Mouse (Mus musculus): ENCODE results near the gene Gm49361. TPM values are rescaled to one million over a fixed set of nuclear protein-coding genes. Genes with fewer than 3 reads are reported as not detected.

Gene Gm49361
- total RNA-seq (2014; rRNA removed) (not detected in 2 replicates), polyA plus RNA-seq (2012; rRNA removed) (0.07 TPM in 1 of 2 replicates, not detected in the other)

GRCm38 (mm10) chr14:57746001-57746771, at the start of gene Gm49361:
Gene Gm49361 (minus strand): TSS chr14:57746103.
- Histone ChIP-seq H3K4me3 (ENCODE audit: insufficient read depth, low read depth, low read length) (peak within 1 kb of the TSS; percentile 93), H3K27ac (replicated peaks; ENCODE audit: insufficient read depth, low read depth, low read length) (peak within 1 kb of the TSS; percentile 96), H3K4me1 (ENCODE audit: control insufficient read depth, insufficient read depth, low read length) (peaks cover 7% of the 10 kb centered on the region), H3K36me3 (ENCODE audit: control insufficient read depth, insufficient read depth, low read length) (no peaks in the 10 kb centered on the region), H3K9ac (ENCODE audit: low read depth, low read length) (peak within 1 kb of the TSS; percentile 100), H3K79me2 (ENCODE audit: control insufficient read depth, insufficient read depth, low read length) (peaks cover 31% of the 10 kb centered on the region), H3K27me3 (ENCODE audit: control insufficient read depth, insufficient read depth, low read length) (no peaks in the 10 kb centered on the region)
- TF ChIP-seq POLR2A (IDR thresholded peaks at IDR 0.05; ENCODE audit: extremely low read depth, insufficient read depth, low read length), result peak; percentile 46; the same call in 1 of the 2 replicates
- no peak for TF ChIP-seq CTCF (IDR thresholded peaks at IDR 0.05; ENCODE audit: low read depth, low read length)
- under 1% methylated on average over 65 of the region's 68 CpGs for WGBS
- DNase-seq (ENCODE audit: extremely low read depth, low read depth, low spot score), result peak; percentile 68

GRCm38 (mm10) chr14:57791171-57791570, 45.3 kb upstream of the Gm49361 start:
- Histone ChIP-seq H3K4me3 (ENCODE audit: insufficient read depth, low read depth, low read length) (no peak overlapping the region), H3K9ac (ENCODE audit: low read depth, low read length) (no peak overlapping the region), H3K27me3 (ENCODE audit: control insufficient read depth, insufficient read depth, low read length) (no peaks in the 10 kb centered on the region), H3K27ac (replicated peaks; ENCODE audit: insufficient read depth, low read depth, low read length) (no peak overlapping the region), H3K4me1 (ENCODE audit: control insufficient read depth, insufficient read depth, low read length) (no peaks in the 10 kb centered on the region), H3K79me2 (ENCODE audit: control insufficient read depth, insufficient read depth, low read length) (no peaks in the 10 kb centered on the region), H3K36me3 (ENCODE audit: control insufficient read depth, insufficient read depth, low read length) (no peaks in the 10 kb centered on the region)
- 76% methylated on average over 4 of the region's 4 CpGs for WGBS
- no peak for DNase-seq (ENCODE audit: extremely low read depth, low read depth, low spot score)
- no peak for TF ChIP-seq POLR2A (IDR thresholded peaks at IDR 0.05; ENCODE audit: extremely low read depth, insufficient read depth, low read length)
- no peak for TF ChIP-seq CTCF (IDR thresholded peaks at IDR 0.05; ENCODE audit: low read depth, low read length)

- no peaks in the 10 kb centered on the region for H3K27me3 ChIP-seq (ENCODE audit: control insufficient read depth, insufficient read depth, low read length)
- 92% methylated on average over 9 of the region's 9 CpGs for WGBS
- H3K36me3 ChIP-seq (ENCODE audit: control insufficient read depth, insufficient read depth, low read length), result no peaks in the 10 kb centered on the region
Observed at GRCm38 (mm10) chr14:57789759-57790158, 43.9 kb upstream of the Gm49361 start.

DNA sequence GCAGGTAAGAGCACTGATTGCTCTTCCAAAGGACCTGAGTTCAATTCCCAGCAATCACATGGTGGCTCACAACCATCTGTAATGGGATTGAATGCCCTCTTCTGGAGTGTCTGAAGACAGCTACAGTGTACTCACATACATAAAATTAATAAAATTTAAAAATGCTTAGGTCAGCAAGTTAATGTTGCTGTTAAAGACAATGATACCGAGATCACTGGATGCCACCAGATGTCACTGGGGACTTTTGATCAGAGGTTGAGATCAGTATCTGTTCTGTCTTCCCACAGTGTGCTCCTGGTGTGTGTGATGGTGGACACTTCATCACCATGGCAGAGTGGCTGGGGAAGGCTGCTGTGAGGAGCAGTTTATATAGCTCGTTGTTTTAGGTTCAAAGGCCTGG, 43.4 kb upstream of the Gm49361 start:
- Histone ChIP-seq H3K79me2 (ENCODE audit: control insufficient read depth, insufficient read depth, low read length) (no peaks in the 10 kb centered on the region), H3K4me3 (ENCODE audit: insufficient read depth, low read depth, low read length) (no peak overlapping the region), H3K36me3 (ENCODE audit: control insufficient read depth, insufficient read depth, low read length) (no peaks in the 10 kb centered on the region), H3K9ac (ENCODE audit: low read depth, low read length) (no peak overlapping the region), H3K27me3 (ENCODE audit: control insufficient read depth, insufficient read depth, low read length) (no peaks in the 10 kb centered on the region), H3K4me1 (ENCODE audit: control insufficient read depth, insufficient read depth, low read length) (no peaks in the 10 kb centered on the region), H3K27ac (replicated peaks; ENCODE audit: insufficient read depth, low read depth, low read length) (no peak overlapping the region)
- 76% methylated on average over 2 of the region's 2 CpGs for WGBS
- DNase-seq (ENCODE audit: extremely low read depth, low read depth, low spot score), result no peak
- TF ChIP-seq CTCF (IDR thresholded peaks at IDR 0.05; ENCODE audit: low read depth, low read length) (no peak), POLR2A (IDR thresholded peaks at IDR 0.05; ENCODE audit: extremely low read depth, insufficient read depth, low read length) (no peak)

More at GRCm38 (mm10) chr14:57789759-57790158, 43.9 kb upstream of the Gm49361 start:
- no peaks in the 10 kb centered on the region for H3K79me2 ChIP-seq (ENCODE audit: control insufficient read depth, insufficient read depth, low read length)
- no peaks in the 10 kb centered on the region for H3K4me1 ChIP-seq (ENCODE audit: control insufficient read depth, insufficient read depth, low read length)
- no peak overlapping the region for H3K9ac ChIP-seq (ENCODE audit: low read depth, low read length)
- H3K4me3 ChIP-seq (ENCODE audit: insufficient read depth, low read depth, low read length), result no peak overlapping the region
- TF ChIP-seq CTCF (IDR thresholded peaks at IDR 0.05; ENCODE audit: low read depth, low read length), result no peak
- TF ChIP-seq POLR2A (IDR thresholded peaks at IDR 0.05; ENCODE audit: extremely low read depth, insufficient read depth, low read length), result no peak
- no peak overlapping the region for H3K27ac ChIP-seq (replicated peaks; ENCODE audit: insufficient read depth, low read depth, low read length)
- DNase-seq (ENCODE audit: extremely low read depth, low read depth, low spot score), result no peak

GRCm38 (mm10) chr14:57787406-57787805, 41.5 kb upstream of the Gm49361 start:
- DNase-seq (ENCODE audit: extremely low read depth, low read depth, low spot score), result no peak
- Histone ChIP-seq H3K4me1 (ENCODE audit: control insufficient read depth, insufficient read depth, low read length) (no peaks in the 10 kb centered on the region), H3K36me3 (ENCODE audit: control insufficient read depth, insufficient read depth, low read length) (no peaks in the 10 kb centered on the region), H3K4me3 (ENCODE audit: insufficient read depth, low read depth, low read length) (no peak overlapping the region), H3K9ac (ENCODE audit: low read depth, low read length) (no peak overlapping the region), H3K27ac (replicated peaks; ENCODE audit: insufficient read depth, low read depth, low read length) (no peak overlapping the region), H3K79me2 (ENCODE audit: control insufficient read depth, insufficient read depth, low read length) (no peaks in the 10 kb centered on the region), H3K27me3 (ENCODE audit: control insufficient read depth, insufficient read depth, low read length) (no peaks in the 10 kb centered on the region)
- 77% methylated on average over 4 of the region's 4 CpGs for WGBS
- TF ChIP-seq POLR2A (IDR thresholded peaks at IDR 0.05; ENCODE audit: extremely low read depth, insufficient read depth, low read length), result no peak
- no peak for TF ChIP-seq CTCF (IDR thresholded peaks at IDR 0.05; ENCODE audit: low read depth, low read length)
